Mouse (Mus musculus): ENCODE measurements around the gene Gdi1. TPM values are rescaled to one million over a fixed set of nuclear protein-coding genes. Genes with fewer than 3 reads are reported as not detected.

Gene Gdi1
- polyA plus RNA-seq, 1 experiment from 2014 or later, result 512 TPM

Small RNAs within 50 kb of the gene (microRNA-seq; reads per million reads assigned to microRNA genes)
- gene Mir7091 (not detected), gene Mir7092 (not detected)

Other genes with a start within 250 kb of the Gdi1 start
- gene Opn1mw, start 177.5 kb upstream of the Gdi1 start, polyA plus RNA-seq (2014; fragmentation: Nextera tagmentation; extraction: Ambion mirVana), result not detected in 2 replicates
- gene Mecp2, start 169.6 kb upstream of the Gdi1 start, polyA plus RNA-seq (2014; fragmentation: Nextera tagmentation; extraction: Ambion mirVana), result 15.6 and 16.2 TPM in 2 replicates
- not detected in 2 replicates for gene Tex28, start 137.2 kb upstream of the Gdi1 start, polyA plus RNA-seq (2014; fragmentation: Nextera tagmentation; extraction: Ambion mirVana)
- not detected in 2 replicates for gene Tktl1, start 127.7 kb upstream of the Gdi1 start, polyA plus RNA-seq (2014; fragmentation: Nextera tagmentation; extraction: Ambion mirVana)
- 243 and 246 TPM in 2 replicates for gene Flna, start 55.2 kb upstream of the Gdi1 start, polyA plus RNA-seq (2014; fragmentation: Nextera tagmentation; extraction: Ambion mirVana)
- gene Emd, start 50.3 kb upstream of the Gdi1 start, polyA plus RNA-seq (2014; fragmentation: Nextera tagmentation; extraction: Ambion mirVana), result 24.0 and 31.9 TPM in 2 replicates
- gene Rpl10, start 34.2 kb upstream of the Gdi1 start, polyA plus RNA-seq (2014; fragmentation: Nextera tagmentation; extraction: Ambion mirVana), result 741 and 756 TPM in 2 replicates
- 56.1 and 58.5 TPM in 2 replicates for gene Taz, start 23.1 kb upstream of the Gdi1 start, polyA plus RNA-seq (2014; fragmentation: Nextera tagmentation; extraction: Ambion mirVana)
- gene Dnase1l1, start 22.7 kb upstream of the Gdi1 start, polyA plus RNA-seq (2014; fragmentation: Nextera tagmentation; extraction: Ambion mirVana), result 4.6 and 6.2 TPM in 2 replicates
- 116 and 138 TPM in 2 replicates for gene Atp6ap1, start 7.9 kb upstream of the Gdi1 start, polyA plus RNA-seq (2014; fragmentation: Nextera tagmentation; extraction: Ambion mirVana)
- 57.7 and 58.1 TPM in 2 replicates for gene Fam50a, start 8.0 kb downstream of the Gdi1 start, polyA plus RNA-seq (2014; fragmentation: Nextera tagmentation; extraction: Ambion mirVana)
- 21.2 and 22.5 TPM in 2 replicates for gene Plxna3, start 24.1 kb downstream of the Gdi1 start, polyA plus RNA-seq (2014; fragmentation: Nextera tagmentation; extraction: Ambion mirVana)
- 89.0 and 102 TPM in 2 replicates for gene Lage3, start 48.6 kb downstream of the Gdi1 start, polyA plus RNA-seq (2014; fragmentation: Nextera tagmentation; extraction: Ambion mirVana)
- 69.8 and 72.0 TPM in 2 replicates for gene Ubl4a, start 68.2 kb downstream of the Gdi1 start, polyA plus RNA-seq (2014; fragmentation: Nextera tagmentation; extraction: Ambion mirVana)
- gene Slc10a3, start 68.4 kb downstream of the Gdi1 start, polyA plus RNA-seq (2014; fragmentation: Nextera tagmentation; extraction: Ambion mirVana), result 9.6 and 11.6 TPM in 2 replicates
- 27.8 and 30.8 TPM in 2 replicates for gene Fam3a, start 88.3 kb downstream of the Gdi1 start, polyA plus RNA-seq (2014; fragmentation: Nextera tagmentation; extraction: Ambion mirVana)
- 24.4 and 27.7 TPM in 2 replicates for gene Ikbkg, start 88.3 kb downstream of the Gdi1 start, polyA plus RNA-seq (2014; fragmentation: Nextera tagmentation; extraction: Ambion mirVana)
- 59.4 and 60.7 TPM in 2 replicates for gene G6pdx, start 124.2 kb downstream of the Gdi1 start, polyA plus RNA-seq (2014; fragmentation: Nextera tagmentation; extraction: Ambion mirVana)
- not detected in 2 replicates for gene Gm6880, start 176.4 kb downstream of the Gdi1 start, polyA plus RNA-seq (2014; fragmentation: Nextera tagmentation; extraction: Ambion mirVana)

All from neural tube, embryonic 11.5 days (tissue).